Mouse (Mus musculus) embryo, embryonic 9.5 days (tissue): Measurements from ENCODE around the gene Cdkn2aipnl.

ENCODE experiments used
- DNase-seq: peaks from one replicate; pipeline ENCODE4 v3.0.0-alpha.2; 2017; ENCODE audit errors: extremely low spot score

Gene Cdkn2aipnl

GRCm38 (mm10) chr11:52003772-52004528 is 36.5 kb downstream of the Cdkn2aipnl start, which contains the start of gene Cdkl3:
Gene Cdkl3, plus strand, starts transcription at chr11:52004221.
- DNase-seq, result peak; percentile 91

GRCm38 (mm10) chr11:52005586-52005985 is 38.1 kb downstream of the Cdkn2aipnl start:
- DNase-seq, result no peak

DNA sequence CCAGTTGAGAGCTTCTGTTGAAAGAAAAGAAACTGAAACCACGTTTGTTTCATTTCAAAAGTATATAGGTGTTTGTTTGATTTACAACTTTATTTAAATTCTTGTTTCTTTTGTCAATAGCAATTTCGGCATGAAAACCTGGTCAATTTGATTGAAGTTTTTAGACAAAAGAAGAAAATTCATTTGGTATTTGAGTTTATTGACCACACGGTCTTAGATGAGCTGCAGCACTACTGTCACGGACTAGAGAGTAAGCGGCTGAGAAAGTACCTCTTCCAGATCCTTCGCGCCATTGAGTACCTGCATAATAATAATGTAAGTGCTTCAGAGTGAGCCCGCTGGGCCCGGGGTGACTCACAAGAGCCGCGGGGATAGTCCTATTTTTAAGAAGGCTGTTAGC is 43.5 kb downstream of the Cdkn2aipnl start:
- DNase-seq, result no peak

DNA sequence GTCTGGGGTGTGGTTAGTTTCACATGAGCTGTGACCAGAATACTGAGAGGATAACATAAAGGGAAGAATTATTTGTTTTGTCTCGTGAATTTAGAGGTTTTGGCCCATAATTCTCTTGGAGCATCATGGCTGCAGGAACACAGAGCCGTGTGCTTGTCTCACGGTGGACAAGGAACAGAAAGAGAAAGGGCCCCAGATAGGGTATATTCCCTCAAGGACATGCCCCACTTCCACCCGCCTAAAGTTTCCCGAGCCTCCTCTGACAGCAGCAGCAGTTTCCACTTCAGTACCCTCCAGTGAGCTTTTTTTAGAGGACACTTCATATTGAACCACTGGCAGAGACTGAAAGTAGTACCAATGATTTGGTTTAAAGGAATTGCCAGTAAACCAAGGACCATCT is 44.1 kb downstream of the Cdkn2aipnl start:
- DNase-seq, result no peak

DNA sequence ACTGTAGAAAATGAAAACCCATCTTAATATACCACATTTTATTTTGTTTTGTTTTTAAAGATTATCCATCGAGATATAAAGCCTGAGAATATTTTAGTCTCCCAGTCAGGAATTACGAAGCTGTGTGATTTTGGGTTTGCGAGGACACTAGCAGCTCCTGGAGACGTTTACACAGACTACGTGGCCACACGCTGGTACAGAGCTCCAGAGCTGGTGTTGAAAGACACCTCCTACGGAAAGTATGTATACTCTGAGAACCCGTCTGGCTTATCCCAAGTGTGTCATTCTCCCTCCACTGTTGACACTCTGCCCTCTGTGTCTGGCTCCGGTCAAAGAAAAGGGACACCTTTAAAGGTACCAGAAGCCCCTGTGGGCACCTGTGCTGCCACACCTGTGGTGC is 50.8 kb downstream of the Cdkn2aipnl start:
- no peak for DNase-seq
